Mouse (Mus musculus): ENCODE measurements around the gene Gpr4.

DNA sequence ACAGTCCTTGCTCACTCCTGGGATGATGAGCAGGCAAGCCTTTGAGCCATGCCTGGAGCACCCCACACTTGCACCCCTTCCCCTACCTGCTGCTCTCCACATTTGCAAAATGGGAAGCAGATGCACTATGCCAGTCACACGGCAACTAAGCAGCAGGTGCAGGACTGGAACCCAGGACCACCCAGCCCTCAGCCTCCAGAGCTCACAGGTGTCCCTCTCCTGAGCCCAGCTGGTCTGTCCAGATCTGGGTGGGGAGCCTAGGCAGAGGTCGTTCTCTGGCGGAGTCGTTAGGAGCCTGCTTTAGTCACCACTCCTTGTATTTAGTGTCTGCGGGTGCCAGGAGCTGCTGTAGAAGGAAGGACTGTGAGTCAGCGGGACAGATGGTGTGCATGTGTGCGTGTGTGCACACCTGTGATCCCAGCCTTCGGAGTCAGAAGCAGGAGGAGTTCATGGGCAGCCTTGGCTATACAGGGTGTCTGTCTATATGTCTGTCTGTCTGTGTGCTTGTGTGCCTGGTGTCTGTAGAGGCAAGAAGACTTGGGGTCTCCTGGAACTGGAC lies 28.6 kb downstream of the Gpr4 start:
- no peak for TF ChIP-seq CTCF (IDR thresholded peaks at IDR 0.05; ENCODE audit: borderline replicate concordance, control insufficient read depth, extremely low read depth, insufficient read depth, low read length, poor library complexity)
- no peak for TF ChIP-seq POLR2A (IDR thresholded peaks at IDR 0.05; ENCODE audit: control insufficient read depth, extremely low read depth, insufficient read depth, low read length, poor library complexity)

Data from thymus, adult 2 months (tissue).